Mouse (Mus musculus) left cerebral cortex, postnatal 14 days (tissue): ENCODE data around the gene Parp11. TPM values are rescaled to one million over a fixed set of nuclear protein-coding genes. Genes with fewer than 3 reads are reported as not detected.

ENCODE experiments used
- DNase-seq, 2 experiments: peaks; one replicate each; pipeline ENCODE4 v3.0.0; 2021 to 2022; ENCODE audit warnings: low spot score in 2 of 2, mixed read lengths in 1 of 2
- intact Hi-C: fragments of 180-260 bp; cut with DNase I; formaldehyde crosslinking; loops from one replicate; pipeline ENCODE4 v1.15.1; 2025
- total RNA-seq, 2 experiments: library from RNA; stranded (reverse); gene quantifications; 2 replicates each; pipeline ENCODE4 v1.2.3; 2021

Parp11 gene
- total RNA-seq, 2 experiments from 2014 or later = 32.3 to 32.5 TPM

- DNase-seq = no peak
- intact Hi-C loops = no loop called here
Observed at GRCm38 (mm10) chr6:127539226-127539625, 92.6 kb downstream of the Parp11 start.

- intact Hi-C loops = loop anchor here (5.0 to 10.0 kb wide), 4 partner anchors 43 to 605 kb away; partner anchors contain the start of genes Prmt8 and Tspan9
Observed at GRCm38 (mm10) chr6:127539659-127540058, 93.0 kb downstream of the Parp11 start.

GRCm38 (mm10) chr6:127540517-127540916 is 93.9 kb downstream of the Parp11 start:
- intact Hi-C loops = loop anchor here (5.0 to 10.0 kb wide), 4 partner anchors 42 to 604 kb away; partner anchors contain the start of genes Prmt8 and Tspan9
- DNase-seq = no peak

More at GRCm38 (mm10) chr6:127539659-127540058, 93.0 kb downstream of the Parp11 start:
- DNase-seq = no peak

- peak; percentile 86 to 89 for DNase-seq
- intact Hi-C loops = loop anchor here (5.0 to 10.0 kb wide), 4 partner anchors 41 to 603 kb away; partner anchors contain the start of genes Prmt8 and Tspan9
Observed at GRCm38 (mm10) chr6:127541617-127542374, 95.2 kb downstream of the Parp11 start.

Other genes with a start within 250 kb of the Parp11 start
- 1 to 10 TPM; 2.0 to 2.3 TPM for gene Cracr2a, start 114.5 kb downstream of the Parp11 start, total RNA-seq